Mouse (Mus musculus) WW6 (cell line): ENCODE data around the gene Trpm6.

ENCODE experiments used
- DNase-seq: peaks from one replicate; pipeline ENCODE4 v3.0.0-alpha.2; 2013; ENCODE audit warnings: low read depth, low spot score

Gene Trpm6

GRCm38 (mm10) chr19:18771048-18771447 is 21.3 kb downstream of the Trpm6 start:
- DNase-seq, result no peak

- no peak for DNase-seq
These were observed 21.8 kb downstream of the Trpm6 start for GRCm38 (mm10) chr19:18771561-18771960.

DNA sequence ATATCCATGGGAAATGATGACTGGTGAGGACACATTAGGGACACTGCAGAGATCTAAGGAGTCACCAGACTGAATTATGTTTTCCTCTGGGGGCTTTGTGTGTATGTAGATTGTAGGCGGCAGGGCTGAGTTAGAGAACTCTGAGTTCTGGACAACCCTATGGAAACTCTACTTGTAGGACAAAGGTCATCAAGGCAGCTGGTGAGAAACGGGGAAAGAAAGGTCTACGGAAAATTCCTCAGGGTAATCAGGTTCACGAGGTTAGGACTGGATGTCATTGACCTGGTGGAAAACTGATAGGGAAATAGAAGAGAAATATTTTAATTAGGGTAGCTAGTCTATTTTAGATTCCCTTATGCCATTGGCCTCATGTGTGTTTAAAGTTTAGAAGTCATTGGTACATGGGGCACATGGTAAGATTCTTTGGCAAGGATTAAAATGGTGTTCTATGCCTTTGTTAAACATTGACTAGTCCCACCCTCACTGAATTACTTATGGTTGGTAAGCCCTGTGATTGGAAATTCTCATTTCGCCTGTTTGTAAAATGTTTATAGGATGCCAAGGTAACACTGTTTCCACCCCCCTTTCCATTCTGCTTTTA is 23.2 kb downstream of the Trpm6 start:
- DNase-seq, result no peak

DNA sequence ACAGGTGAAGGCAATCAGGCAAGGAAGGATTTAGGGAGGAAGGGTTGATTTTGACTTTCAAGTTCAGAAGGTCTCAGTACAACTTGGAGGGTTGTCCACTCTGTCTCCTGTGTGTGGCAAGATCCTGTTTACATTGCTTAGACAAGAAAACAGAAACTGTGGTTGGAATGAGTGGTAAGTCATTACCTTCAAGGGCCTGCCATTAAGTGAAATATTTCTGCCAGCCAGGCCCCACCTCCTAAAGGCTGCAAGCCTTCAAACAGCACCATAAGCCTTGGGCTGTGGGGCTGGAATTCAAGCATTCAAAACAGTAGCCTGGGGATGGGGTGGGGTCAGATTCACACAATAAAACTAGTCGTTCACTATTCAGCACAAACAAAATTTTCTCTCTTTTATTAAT is 24.3 kb downstream of the Trpm6 start:
- DNase-seq, result no peak

DNA sequence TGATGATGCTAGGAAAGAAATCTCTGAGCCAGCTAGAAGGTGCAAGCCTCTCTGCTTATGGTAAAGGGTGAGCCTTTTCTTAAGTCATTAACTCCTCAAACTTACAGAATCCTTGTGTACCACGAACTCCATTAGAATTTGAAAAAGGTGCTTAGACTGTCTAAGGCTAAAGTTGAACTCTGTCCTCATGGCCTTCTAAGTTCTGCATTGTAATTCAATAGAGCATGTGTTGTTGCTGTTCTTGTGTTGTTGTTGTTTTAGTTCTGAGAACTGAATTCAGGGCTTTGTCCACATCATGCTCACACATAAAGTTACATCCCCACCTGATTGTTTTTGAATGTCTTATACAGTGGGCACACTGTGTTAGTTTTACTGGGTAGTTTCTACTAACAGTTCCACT is 49.9 kb downstream of the Trpm6 start:
- DNase-seq, result no peak

GRCm38 (mm10) chr19:18811264-18811663 is 61.5 kb downstream of the Trpm6 start:
- DNase-seq, result no peak

- no peak for DNase-seq
These were observed 65.4 kb downstream of the Trpm6 start for GRCm38 (mm10) chr19:18815170-18815569.

DNA sequence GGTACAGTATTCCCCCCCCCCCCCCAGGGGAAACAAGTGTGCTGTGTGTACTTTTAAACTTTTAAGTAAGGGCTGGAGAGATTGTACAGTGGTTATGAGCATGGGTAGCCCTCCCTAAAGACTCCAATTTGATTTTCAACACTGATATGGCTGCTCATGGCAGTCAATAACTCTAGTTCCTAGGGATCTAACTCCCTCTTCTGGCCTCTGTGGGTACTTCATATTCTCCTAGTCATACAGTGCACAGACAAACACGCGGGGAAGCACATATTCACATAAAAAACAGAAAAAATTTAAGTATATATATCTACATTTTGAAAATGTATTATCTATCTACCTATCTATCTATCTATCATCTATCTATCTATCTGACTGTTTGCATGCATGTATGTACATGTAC is 67.6 kb downstream of the Trpm6 start:
- no peak for DNase-seq

- no peak for DNase-seq
These were observed 78.8 kb downstream of the Trpm6 start for GRCm38 (mm10) chr19:18828601-18829000.

- DNase-seq, result no peak
These were observed 81.4 kb downstream of the Trpm6 start for GRCm38 (mm10) chr19:18831196-18831595.

DNA sequence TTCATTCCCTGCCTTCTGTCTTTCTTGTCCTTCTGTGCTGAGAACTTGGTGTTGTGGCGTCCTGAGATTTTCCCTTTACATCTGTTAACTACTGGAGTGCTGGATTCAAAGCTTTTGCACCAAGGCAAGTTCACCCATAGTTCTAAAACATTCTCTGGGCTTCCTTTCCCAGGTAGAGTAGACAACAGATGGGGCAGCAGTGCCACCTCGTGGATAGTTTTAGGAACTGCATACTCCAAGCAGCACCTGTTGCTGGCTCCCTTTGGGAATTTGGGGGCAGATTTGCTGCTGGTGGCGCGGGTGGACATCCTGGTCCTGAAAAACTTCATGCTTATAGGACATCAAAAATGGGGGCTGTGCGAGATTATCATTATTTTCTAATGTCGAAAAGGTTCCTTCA is 85.2 kb downstream of the Trpm6 start:
- DNase-seq, result peak; percentile 42

- DNase-seq, result no peak
These were observed 92.2 kb downstream of the Trpm6 start for GRCm38 (mm10) chr19:18841789-18842562.

DNA sequence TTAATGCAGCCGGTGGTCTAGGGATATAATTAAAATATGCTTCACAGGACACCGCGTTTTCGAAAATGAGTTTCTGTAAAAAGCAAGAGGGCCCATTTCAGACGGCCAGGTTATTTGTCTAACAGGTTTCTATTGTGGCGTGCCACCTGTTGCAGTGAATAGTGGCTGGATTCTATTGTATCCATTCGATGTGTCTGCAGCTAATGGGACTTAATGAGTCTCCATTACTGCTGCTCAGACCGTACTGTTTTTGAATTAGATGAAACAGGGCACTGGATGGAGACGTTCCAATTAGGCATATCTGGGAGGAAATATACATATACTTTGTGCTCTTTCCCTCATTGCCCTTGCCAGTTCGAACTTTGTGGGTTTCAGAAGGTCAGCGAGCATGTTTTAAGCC is 92.8 kb downstream of the Trpm6 start:
- no peak for DNase-seq

DNA sequence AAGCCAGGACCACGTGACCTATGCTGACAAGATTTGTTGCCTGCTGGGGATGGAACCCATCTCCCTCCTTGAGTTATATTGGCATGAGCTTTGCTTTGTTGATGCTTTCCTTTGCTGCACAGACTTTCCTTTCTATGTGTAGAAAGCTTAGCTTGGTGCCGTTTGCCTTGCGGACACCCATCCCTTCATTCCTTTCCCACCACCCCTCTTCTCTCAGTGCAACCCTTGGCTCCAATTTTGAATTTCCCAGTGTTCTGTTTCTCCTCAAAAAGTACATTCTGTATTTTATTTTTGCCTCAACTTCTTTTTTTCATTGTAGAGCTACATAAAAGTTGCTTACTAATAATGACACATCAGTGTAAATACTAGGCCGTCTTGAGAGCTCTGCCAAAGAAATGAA is 96.6 kb downstream of the Trpm6 start:
- DNase-seq, result no peak

GRCm38 (mm10) chr19:18868311-18868710 is 118.5 kb downstream of the Trpm6 start:
- no peak for DNase-seq

- DNase-seq, result no peak
These were observed 123.2 kb downstream of the Trpm6 start for GRCm38 (mm10) chr19:18872792-18873569.

GRCm38 (mm10) chr19:18873709-18874644 is 124.2 kb downstream of the Trpm6 start:
- no peak for DNase-seq

- DNase-seq, result no peak
These were observed 129.5 kb downstream of the Trpm6 start for GRCm38 (mm10) chr19:18879264-18879663.

- no peak for DNase-seq
These were observed 131.4 kb downstream of the Trpm6 start for GRCm38 (mm10) chr19:18881162-18881561.

GRCm38 (mm10) chr19:18887646-18888407 is 138.0 kb downstream of the Trpm6 start:
- DNase-seq, result no peak
